Mouse (Mus musculus): ENCODE data around the gene Micall1. TPM values are rescaled to one million over a fixed set of nuclear protein-coding genes. Genes with fewer than 3 reads are reported as not detected.

Micall1 gene
- polyA plus RNA-seq, 1 experiment from 2014 or later, result 7.0 TPM

- no peak overlapping the region for H3K9ac ChIP-seq (ENCODE audit: low read length)
- 95% methylated on average over 5 of the region's 5 CpGs for WGBS
- no peaks in the 10 kb centered on the region for H3K4me1 ChIP-seq (replicated peaks; ENCODE audit: control insufficient read depth, insufficient read depth)
- TF ChIP-seq EP300 (optimal IDR thresholded peaks at IDR 0.05) (no peak), CTCF (IDR thresholded peaks at IDR 0.05; ENCODE audit: low read depth) (peak; percentile 67)
- ATAC-seq (ENCODE audit: low FRiP score, low TSS enrichment), result no peak
- H3K36me3 ChIP-seq (ENCODE audit: control insufficient read depth, insufficient read depth, low read length), result peaks cover 57% of the 10 kb centered on the region
- no peak for DNase-seq (ENCODE audit: low spot score)
- H3K4me3 ChIP-seq (ENCODE audit: low read depth, low read length), result no peak overlapping the region
- H3K27me3 ChIP-seq (ENCODE audit: control insufficient read depth, insufficient read depth, low read length), result no peaks in the 10 kb centered on the region
- H3K27ac ChIP-seq (replicated peaks), result no peak overlapping the region
- H3K9me3 ChIP-seq (ENCODE audit: control insufficient read depth, low read length), result no peaks in the 10 kb centered on the region
- H3K4me2 ChIP-seq (replicated peaks; ENCODE audit: low read depth), result no peak overlapping the region
Measured at GRCm38 (mm10) chr15:79128208-79128607, 19.5 kb downstream of the Micall1 start.

DNA sequence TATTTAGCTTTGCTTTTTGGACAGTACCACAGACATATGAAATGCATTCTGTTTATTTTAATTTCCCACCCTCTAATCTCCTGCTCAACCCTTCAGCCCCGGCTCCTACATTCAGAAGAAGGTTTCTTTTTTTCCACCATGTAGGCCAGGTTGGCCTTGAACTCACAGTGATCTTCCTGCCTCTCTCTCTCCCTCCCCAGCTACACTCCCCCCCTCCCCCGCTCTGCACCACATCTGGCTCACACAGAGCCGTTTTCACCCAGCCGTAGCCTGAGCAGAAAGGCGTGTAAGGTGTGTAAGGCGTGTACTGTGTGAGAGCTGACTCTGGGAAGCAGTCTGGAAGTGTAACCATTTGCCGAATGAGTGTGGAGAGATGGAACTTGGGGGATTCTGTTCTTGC lies 20.6 kb downstream of the Micall1 start:
- Histone ChIP-seq H3K4me3 (ENCODE audit: low read depth, low read length) (no peak overlapping the region), H3K27ac (replicated peaks) (no peak overlapping the region), H3K36me3 (ENCODE audit: control insufficient read depth, insufficient read depth, low read length) (peaks cover 61% of the 10 kb centered on the region), H3K4me2 (replicated peaks; ENCODE audit: low read depth) (no peak overlapping the region), H3K27me3 (ENCODE audit: control insufficient read depth, insufficient read depth, low read length) (no peaks in the 10 kb centered on the region), H3K4me1 (replicated peaks; ENCODE audit: control insufficient read depth, insufficient read depth) (no peaks in the 10 kb centered on the region), H3K9me3 (ENCODE audit: control insufficient read depth, low read length) (no peaks in the 10 kb centered on the region), H3K9ac (ENCODE audit: low read length) (no peak overlapping the region)
- TF ChIP-seq EP300 (optimal IDR thresholded peaks at IDR 0.05), result no peak
- no peak for TF ChIP-seq CTCF (IDR thresholded peaks at IDR 0.05; ENCODE audit: low read depth)
- 68% methylated on average over 7 of the region's 7 CpGs for WGBS
- ATAC-seq (ENCODE audit: low FRiP score, low TSS enrichment), result no peak
- no peak for DNase-seq (ENCODE audit: low spot score)

DNA sequence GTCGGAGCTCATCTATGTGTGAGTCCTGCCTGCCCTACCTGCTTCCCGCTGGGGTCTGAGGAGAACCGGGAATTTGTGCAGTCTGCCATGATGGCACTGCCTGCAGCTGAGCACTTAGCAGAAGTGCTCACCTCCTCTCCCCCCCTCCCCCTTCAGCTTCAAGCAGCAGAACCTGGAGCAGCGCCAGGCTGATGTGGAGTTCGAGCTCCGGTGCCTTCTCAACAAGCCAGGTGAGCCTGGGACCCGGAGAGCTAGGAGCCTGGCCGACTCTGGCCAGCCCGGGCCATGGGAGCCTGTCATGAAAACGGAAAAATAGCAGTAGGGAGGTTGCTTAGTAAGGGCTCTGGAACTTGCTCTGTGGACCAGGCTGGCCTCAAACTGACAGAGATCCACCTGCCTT lies 22.1 kb downstream of the Micall1 start:
- Histone ChIP-seq H3K4me2 (replicated peaks; ENCODE audit: low read depth) (no peak overlapping the region), H3K27me3 (ENCODE audit: control insufficient read depth, insufficient read depth, low read length) (no peaks in the 10 kb centered on the region), H3K9ac (ENCODE audit: low read length) (no peak overlapping the region), H3K4me3 (ENCODE audit: low read depth, low read length) (no peak overlapping the region), H3K27ac (replicated peaks) (peak overlapping the region; percentile 78), H3K9me3 (ENCODE audit: control insufficient read depth, low read length) (no peaks in the 10 kb centered on the region), H3K4me1 (replicated peaks; ENCODE audit: control insufficient read depth, insufficient read depth) (no peaks in the 10 kb centered on the region), H3K36me3 (ENCODE audit: control insufficient read depth, insufficient read depth, low read length) (peaks cover 55% of the 10 kb centered on the region)
- no peak for TF ChIP-seq EP300 (optimal IDR thresholded peaks at IDR 0.05)
- TF ChIP-seq CTCF (IDR thresholded peaks at IDR 0.05; ENCODE audit: low read depth), result no peak
- DNase-seq (ENCODE audit: low spot score), result no peak
- no peak for ATAC-seq (ENCODE audit: low FRiP score, low TSS enrichment)
- WGBS, result 67% methylated on average over 10 of the region's 10 CpGs

DNA sequence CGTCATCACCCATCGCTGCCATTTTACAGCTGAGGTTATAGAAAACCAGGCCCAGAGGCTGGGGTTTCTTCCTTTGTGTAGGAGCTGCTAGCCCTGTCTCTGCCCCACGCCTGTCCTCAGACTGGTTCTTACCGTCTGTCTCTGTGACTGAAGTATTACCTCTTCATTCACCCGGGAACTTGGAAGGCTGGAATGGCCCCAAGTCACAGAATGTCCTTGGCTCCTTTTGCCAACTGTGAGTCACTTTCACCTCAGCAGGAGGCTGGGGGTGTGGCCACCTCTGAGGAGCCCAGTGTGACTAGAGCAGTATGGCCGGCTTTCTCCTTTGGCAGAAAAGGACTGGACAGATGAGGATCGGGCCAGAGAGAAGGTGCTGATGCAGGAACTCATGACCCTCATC lies 22.7 kb downstream of the Micall1 start:
- Histone ChIP-seq H3K36me3 (ENCODE audit: control insufficient read depth, insufficient read depth, low read length) (peaks cover 53% of the 10 kb centered on the region), H3K4me3 (ENCODE audit: low read depth, low read length) (no peak overlapping the region), H3K4me1 (replicated peaks; ENCODE audit: control insufficient read depth, insufficient read depth) (no peaks in the 10 kb centered on the region), H3K27ac (replicated peaks) (peak overlapping the region; percentile 78), H3K9ac (ENCODE audit: low read length) (peak overlapping the region; percentile 8; the same call in 1 of the 2 replicates), H3K27me3 (ENCODE audit: control insufficient read depth, insufficient read depth, low read length) (no peaks in the 10 kb centered on the region), H3K9me3 (ENCODE audit: control insufficient read depth, low read length) (no peaks in the 10 kb centered on the region), H3K4me2 (replicated peaks; ENCODE audit: low read depth) (no peak overlapping the region)
- peak; percentile 76 for DNase-seq (ENCODE audit: low spot score)
- WGBS, result 38% methylated on average over 7 of the region's 7 CpGs
- TF ChIP-seq CTCF (IDR thresholded peaks at IDR 0.05; ENCODE audit: low read depth), result no peak
- peak; percentile 92 for TF ChIP-seq EP300 (optimal IDR thresholded peaks at IDR 0.05)
- ATAC-seq (ENCODE audit: low FRiP score, low TSS enrichment), result peak; percentile 73

GRCm38 (mm10) chr15:79133191-79133661 lies 24.5 kb downstream of the Micall1 start:
- whole genome bisulfite sequencing, result 78% methylated on average over 6 of the region's 6 CpGs
- ATAC-seq (ENCODE audit: low FRiP score, low TSS enrichment) (no peak), DNase-seq (ENCODE audit: low spot score) (no peak)
- H3K4me1 ChIP-seq (replicated peaks; ENCODE audit: control insufficient read depth, insufficient read depth), result no peaks in the 10 kb centered on the region
- no peak for TF ChIP-seq CTCF (IDR thresholded peaks at IDR 0.05; ENCODE audit: low read depth)
- TF ChIP-seq EP300 (optimal IDR thresholded peaks at IDR 0.05), result no peak
- H3K36me3 ChIP-seq (ENCODE audit: control insufficient read depth, insufficient read depth, low read length), result peaks cover 37% of the 10 kb centered on the region
- no peak overlapping the region for H3K4me3 ChIP-seq (ENCODE audit: low read depth, low read length)
- H3K4me2 ChIP-seq (replicated peaks; ENCODE audit: low read depth), result no peak overlapping the region
- peak overlapping the region; percentile 13 for H3K27ac ChIP-seq (replicated peaks)
- H3K9ac ChIP-seq (ENCODE audit: low read length), result no peak overlapping the region
- H3K9me3 ChIP-seq (ENCODE audit: control insufficient read depth, low read length), result no peaks in the 10 kb centered on the region
- no peaks in the 10 kb centered on the region for H3K27me3 ChIP-seq (ENCODE audit: control insufficient read depth, insufficient read depth, low read length)

- DNase-seq (ENCODE audit: low spot score), result no peak
- no peak for ATAC-seq (ENCODE audit: low FRiP score, low TSS enrichment)
- Histone ChIP-seq H3K36me3 (ENCODE audit: control insufficient read depth, insufficient read depth, low read length) (peaks cover 33% of the 10 kb centered on the region), H3K4me3 (ENCODE audit: low read depth, low read length) (no peak overlapping the region), H3K9me3 (ENCODE audit: control insufficient read depth, low read length) (no peaks in the 10 kb centered on the region), H3K27me3 (ENCODE audit: control insufficient read depth, insufficient read depth, low read length) (no peaks in the 10 kb centered on the region), H3K4me2 (replicated peaks; ENCODE audit: low read depth) (no peak overlapping the region), H3K9ac (ENCODE audit: low read length) (no peak overlapping the region), H3K27ac (replicated peaks) (no peak overlapping the region), H3K4me1 (replicated peaks; ENCODE audit: control insufficient read depth, insufficient read depth) (no peaks in the 10 kb centered on the region)
- WGBS, result 82% methylated on average over 9 of the region's 9 CpGs
- TF ChIP-seq CTCF (IDR thresholded peaks at IDR 0.05; ENCODE audit: low read depth), result no peak
- no peak for TF ChIP-seq EP300 (optimal IDR thresholded peaks at IDR 0.05)
Measured at GRCm38 (mm10) chr15:79134496-79135270, 26.0 kb downstream of the Micall1 start.

Measured in stomach, postnatal 0 days (tissue).